Mouse (Mus musculus): ENCODE measurements at regions not wholly inside any gene's neighbourhood (a gene's known extent, or its start where the extent isn't known, plus 50 kb on each side); places are given as distances from the start of the nearest gene placed in this dataset.

DNA sequence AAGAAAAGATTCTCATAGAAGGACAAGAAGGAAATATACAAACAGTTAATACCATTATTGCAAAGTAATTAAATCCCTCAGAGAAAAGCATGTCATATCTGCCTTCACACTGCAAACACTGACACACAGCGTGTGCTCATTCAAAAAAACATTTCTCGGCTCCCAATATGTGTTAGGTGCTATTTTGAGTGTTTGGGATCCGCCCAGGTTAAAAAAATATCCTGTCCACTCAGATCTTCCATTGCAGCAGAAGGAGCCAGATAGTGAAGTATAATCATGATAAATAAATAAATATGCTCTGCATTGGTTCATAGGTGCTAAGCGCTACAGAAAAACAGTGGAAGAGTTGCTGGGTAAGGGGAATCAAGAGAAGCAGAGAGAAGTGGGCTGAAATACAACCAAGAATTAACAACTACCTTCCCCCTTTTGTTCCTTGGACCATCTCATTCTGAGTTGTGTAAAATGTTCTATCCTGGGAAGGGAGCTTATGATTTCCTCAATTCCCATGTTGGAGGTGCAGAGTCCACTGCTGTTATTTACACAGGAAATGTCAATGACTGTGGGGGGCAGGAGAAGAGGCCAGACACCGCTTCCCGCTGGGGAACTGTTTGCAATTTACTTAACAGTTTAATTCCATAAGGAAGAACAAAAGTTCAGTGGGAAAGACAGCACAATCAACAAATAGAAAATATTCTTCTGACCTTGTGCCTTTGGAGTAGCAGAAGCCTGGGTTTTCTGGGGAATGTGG lies 139.9 kb downstream of the Tle1 start:
- ATAC-seq (replicated peaks in 1 of 2; ENCODE audit: insufficient read depth in 1 of 2, low FRiP score in 2 of 2, low TSS enrichment in 1 of 2, low read depth in 1 of 2, poor library complexity in 2 of 2, severe bottlenecking in 2 of 2) = no peak

DNA sequence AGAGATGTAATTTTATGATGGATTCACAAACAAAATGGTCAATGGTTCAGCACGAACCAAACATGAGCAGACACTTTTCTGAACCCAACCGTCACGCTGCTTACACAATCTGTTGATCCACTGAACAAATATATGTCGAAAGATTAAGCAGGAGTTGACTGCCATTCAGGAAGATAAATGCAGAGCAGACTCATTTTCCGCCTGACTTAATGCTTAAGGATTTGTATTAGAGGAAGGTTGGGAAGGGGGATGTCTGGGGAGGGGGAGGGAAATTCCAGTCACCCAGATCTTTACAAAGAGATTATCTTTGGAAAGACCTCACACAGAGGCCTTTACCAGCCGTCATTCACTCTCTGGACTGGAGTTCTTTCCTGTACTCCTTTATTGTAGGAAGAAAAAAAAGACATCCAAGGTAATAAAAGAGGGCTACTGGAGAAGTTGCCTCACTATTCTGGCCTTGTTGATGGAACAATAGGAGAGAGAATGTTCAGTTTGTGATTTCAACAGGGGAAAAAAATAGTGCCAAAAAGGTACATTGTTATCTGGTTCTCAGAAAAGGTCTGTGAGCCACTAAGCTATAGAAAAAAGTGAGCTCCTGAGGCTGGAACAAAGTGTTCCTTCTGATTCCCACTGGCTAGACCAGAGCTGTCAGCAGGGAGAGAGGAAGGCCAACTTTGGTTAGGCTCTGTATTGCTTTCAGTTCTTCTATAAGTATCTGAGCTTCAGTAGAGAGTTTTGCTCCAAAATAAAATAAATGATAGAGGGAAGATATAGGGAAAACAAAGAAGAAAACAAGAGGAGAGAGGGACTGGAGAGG lies 150.9 kb downstream of the Tle1 start:
- no peak for ATAC-seq (replicated peaks in 1 of 2; ENCODE audit: insufficient read depth in 1 of 2, low FRiP score in 2 of 2, low TSS enrichment in 1 of 2, low read depth in 1 of 2, poor library complexity in 2 of 2, severe bottlenecking in 2 of 2)

DNA sequence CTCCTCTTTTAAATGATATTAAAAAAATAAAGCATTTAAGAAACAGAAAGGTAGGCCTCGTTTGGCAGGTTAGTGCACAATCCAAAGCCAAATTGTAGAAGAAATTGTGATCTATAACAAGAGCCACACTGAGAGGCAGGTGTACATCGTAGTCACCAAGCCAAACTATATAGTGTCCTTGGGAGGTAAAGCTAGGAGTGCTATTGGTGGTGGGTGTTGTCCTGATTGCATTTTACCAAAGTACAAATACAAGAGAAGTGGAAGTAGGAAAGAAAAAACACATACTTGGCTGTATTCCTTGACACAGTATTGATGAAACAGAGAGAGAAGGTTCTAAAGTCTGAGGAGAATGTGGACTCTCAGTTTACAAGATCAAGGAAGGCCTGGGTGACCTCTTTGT lies 178.6 kb downstream of the Tle1 start:
- no peak for ATAC-seq (replicated peaks in 1 of 2; ENCODE audit: insufficient read depth in 1 of 2, low FRiP score in 2 of 2, low TSS enrichment in 1 of 2, low read depth in 1 of 2, poor library complexity in 2 of 2, severe bottlenecking in 2 of 2)

DNA sequence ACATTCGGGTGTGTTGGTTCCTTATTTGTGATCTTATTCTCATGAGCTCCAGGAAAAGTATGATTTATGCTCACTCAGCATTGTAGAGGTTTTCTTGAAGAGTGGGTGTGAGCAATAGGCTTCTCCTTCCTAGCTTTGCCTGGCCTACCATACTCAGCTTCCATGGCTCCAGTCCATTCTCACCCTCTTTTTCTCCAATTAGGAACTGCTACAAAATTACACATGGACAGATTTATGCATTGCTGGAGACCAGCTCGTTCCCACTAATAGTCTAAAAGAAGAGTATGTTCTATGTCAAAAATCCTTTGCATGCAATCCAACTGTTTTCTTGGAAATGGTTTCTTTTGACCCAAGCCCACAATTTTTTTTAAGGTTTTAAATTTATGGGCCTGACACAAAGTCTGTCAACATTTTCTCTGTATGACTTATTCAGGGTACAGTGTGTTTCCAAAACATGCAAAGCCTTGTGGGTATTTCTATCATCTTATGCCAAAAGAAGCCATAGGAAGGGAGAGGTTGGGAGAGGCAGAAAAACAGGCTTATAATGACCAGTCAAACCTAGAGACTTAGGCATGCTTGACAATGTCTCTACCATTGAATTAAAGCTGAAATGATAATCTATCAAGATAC lies 186.4 kb downstream of the Tle1 start:
- peak in 1 of 2 experiments; percentile 29; a peak in 1 of 4 replicates for ATAC-seq (replicated peaks in 1 of 2; ENCODE audit: insufficient read depth in 1 of 2, low FRiP score in 2 of 2, low TSS enrichment in 1 of 2, low read depth in 1 of 2, poor library complexity in 2 of 2, severe bottlenecking in 2 of 2)

DNA sequence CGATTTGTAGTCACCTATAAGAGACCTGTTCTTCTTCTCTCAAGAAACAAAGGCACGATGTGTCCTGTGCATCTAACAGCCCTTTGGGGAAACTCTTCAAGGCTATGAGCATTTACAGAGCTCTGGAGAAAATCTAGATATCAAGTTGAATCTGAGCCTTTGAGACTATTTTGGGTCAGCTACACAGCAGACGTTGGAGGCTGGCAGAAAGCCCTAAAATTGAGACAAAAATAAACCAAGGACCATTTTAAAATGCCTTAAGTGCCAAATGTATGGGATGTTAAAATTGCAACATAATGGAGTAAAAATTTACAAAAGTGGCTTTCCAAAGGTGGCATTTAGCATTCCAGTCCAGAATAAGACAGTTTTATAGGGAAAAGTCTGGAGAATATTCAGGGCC lies 187.1 kb downstream of the Tle1 start:
- ATAC-seq (replicated peaks in 1 of 2; ENCODE audit: insufficient read depth in 1 of 2, low FRiP score in 2 of 2, low TSS enrichment in 1 of 2, low read depth in 1 of 2, poor library complexity in 2 of 2, severe bottlenecking in 2 of 2) = no peak

GRCm38 (mm10) chr4:72010316-72010715 lies 190.4 kb downstream of the Tle1 start:
- no peak for ATAC-seq (replicated peaks in 1 of 2; ENCODE audit: insufficient read depth in 1 of 2, low FRiP score in 2 of 2, low TSS enrichment in 1 of 2, low read depth in 1 of 2, poor library complexity in 2 of 2, severe bottlenecking in 2 of 2)

- no peak for ATAC-seq (replicated peaks in 1 of 2; ENCODE audit: insufficient read depth in 1 of 2, low FRiP score in 2 of 2, low TSS enrichment in 1 of 2, low read depth in 1 of 2, poor library complexity in 2 of 2, severe bottlenecking in 2 of 2)
Observed at GRCm38 (mm10) chr4:72005926-72006325, 194.8 kb downstream of the Tle1 start.

DNA sequence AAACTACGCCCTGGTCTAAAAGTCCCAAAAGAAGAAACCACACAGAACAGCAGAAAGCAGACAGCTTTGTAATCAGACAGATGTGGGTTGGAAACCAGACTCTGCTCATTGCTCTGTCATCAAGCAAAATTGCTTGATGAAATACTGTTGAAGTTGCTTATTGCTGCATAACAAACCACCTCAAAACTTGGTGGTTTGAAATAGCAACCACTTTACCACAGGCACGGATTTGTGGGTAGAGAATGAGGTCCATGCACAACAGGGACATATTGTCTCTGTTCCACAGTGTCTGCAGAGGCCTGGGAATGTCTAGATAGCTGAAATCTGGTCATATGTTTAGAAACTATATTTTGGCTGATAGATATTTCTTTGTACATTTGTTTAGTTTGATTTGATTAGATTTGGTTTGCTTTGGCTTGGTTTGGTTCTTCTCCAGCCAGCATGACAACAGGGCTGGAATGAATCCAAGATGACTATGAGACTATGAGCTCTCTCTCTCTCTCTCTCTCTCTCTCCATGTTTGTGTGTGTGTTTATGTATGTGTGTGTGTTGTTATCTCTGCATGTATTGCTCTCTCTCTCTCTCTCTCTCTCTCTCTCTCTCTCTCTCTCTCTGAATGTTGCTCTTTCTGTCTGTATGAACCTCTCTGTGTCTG lies 199.4 kb downstream of the Tle1 start:
- ATAC-seq (replicated peaks in 1 of 2; ENCODE audit: insufficient read depth in 1 of 2, low FRiP score in 2 of 2, low TSS enrichment in 1 of 2, low read depth in 1 of 2, poor library complexity in 2 of 2, severe bottlenecking in 2 of 2) = no peak

- no peak for ATAC-seq (replicated peaks in 1 of 2; ENCODE audit: insufficient read depth in 1 of 2, low FRiP score in 2 of 2, low TSS enrichment in 1 of 2, low read depth in 1 of 2, poor library complexity in 2 of 2, severe bottlenecking in 2 of 2)
Observed at GRCm38 (mm10) chr4:71968701-71969100, 210.9 kb upstream of the Gm11232 start.

DNA sequence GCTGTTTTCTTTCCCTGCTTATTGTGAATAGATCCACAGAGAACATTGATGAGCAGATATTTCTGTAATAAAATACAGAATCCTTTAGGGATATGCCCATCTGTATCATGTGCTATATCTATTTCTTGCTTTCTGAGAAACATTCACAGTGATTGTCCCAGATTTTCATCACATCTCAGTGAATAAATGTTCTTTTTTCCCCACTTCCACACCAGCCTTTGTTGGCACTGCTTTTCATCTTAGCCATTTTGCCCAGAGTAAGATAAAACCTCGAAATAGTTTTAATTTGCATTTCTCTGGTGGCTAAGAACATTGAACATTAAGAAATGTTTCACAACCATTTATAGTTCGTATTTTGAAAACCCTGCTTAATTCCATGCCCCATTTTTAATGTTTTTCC lies 195.7 kb upstream of the Gm11232 start:
- ATAC-seq (replicated peaks in 1 of 2; ENCODE audit: insufficient read depth in 1 of 2, low FRiP score in 2 of 2, low TSS enrichment in 1 of 2, low read depth in 1 of 2, poor library complexity in 2 of 2, severe bottlenecking in 2 of 2) = no peak

GRCm38 (mm10) chr4:71933240-71933986 lies 175.6 kb upstream of the Gm11232 start:
- no peak for ATAC-seq (replicated peaks in 1 of 2; ENCODE audit: insufficient read depth in 1 of 2, low FRiP score in 2 of 2, low TSS enrichment in 1 of 2, low read depth in 1 of 2, poor library complexity in 2 of 2, severe bottlenecking in 2 of 2)

- no peak for ATAC-seq (replicated peaks in 1 of 2; ENCODE audit: insufficient read depth in 1 of 2, low FRiP score in 2 of 2, low TSS enrichment in 1 of 2, low read depth in 1 of 2, poor library complexity in 2 of 2, severe bottlenecking in 2 of 2)
Observed at GRCm38 (mm10) chr4:71932818-71933217, 175.1 kb upstream of the Gm11232 start.

- no peak for ATAC-seq (replicated peaks in 1 of 2; ENCODE audit: insufficient read depth in 1 of 2, low FRiP score in 2 of 2, low TSS enrichment in 1 of 2, low read depth in 1 of 2, poor library complexity in 2 of 2, severe bottlenecking in 2 of 2)
Observed at GRCm38 (mm10) chr4:71911551-71911950, 153.8 kb upstream of the Gm11232 start.

DNA sequence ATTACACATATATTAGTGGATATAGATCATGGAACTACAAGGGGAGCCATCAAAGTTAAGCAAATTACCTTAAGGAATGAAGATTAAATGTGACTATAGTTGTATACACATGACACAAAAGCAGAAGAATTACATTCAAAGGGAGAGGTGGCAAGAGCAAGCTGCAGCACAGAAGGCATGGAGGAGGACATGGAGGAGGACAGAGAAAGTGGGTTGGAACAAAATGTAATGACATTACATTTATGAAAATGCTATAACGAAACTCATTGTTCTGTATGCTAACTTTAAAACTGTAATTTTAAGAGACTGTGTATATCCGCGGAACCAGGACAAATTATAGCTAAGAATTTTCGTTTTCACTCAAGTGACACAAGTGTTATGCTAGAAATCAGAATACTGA lies 117.9 kb upstream of the Gm11232 start:
- ATAC-seq (replicated peaks in 1 of 2; ENCODE audit: insufficient read depth in 1 of 2, low FRiP score in 2 of 2, low TSS enrichment in 1 of 2, low read depth in 1 of 2, poor library complexity in 2 of 2, severe bottlenecking in 2 of 2) = no peak

GRCm38 (mm10) chr4:71866948-71867347 lies 109.2 kb upstream of the Gm11232 start:
- no peak for ATAC-seq (replicated peaks in 1 of 2; ENCODE audit: insufficient read depth in 1 of 2, low FRiP score in 2 of 2, low TSS enrichment in 1 of 2, low read depth in 1 of 2, poor library complexity in 2 of 2, severe bottlenecking in 2 of 2)

- ATAC-seq (replicated peaks in 1 of 2; ENCODE audit: insufficient read depth in 1 of 2, low FRiP score in 2 of 2, low TSS enrichment in 1 of 2, low read depth in 1 of 2, poor library complexity in 2 of 2, severe bottlenecking in 2 of 2) = no peak
Observed at GRCm38 (mm10) chr4:71841833-71842232, 84.1 kb upstream of the Gm11232 start.

- ATAC-seq (replicated peaks in 1 of 2; ENCODE audit: insufficient read depth in 1 of 2, low FRiP score in 2 of 2, low TSS enrichment in 1 of 2, low read depth in 1 of 2, poor library complexity in 2 of 2, severe bottlenecking in 2 of 2) = no peak
Observed at GRCm38 (mm10) chr4:71840774-71841146, 83.0 kb upstream of the Gm11232 start.

Measured in hematopoietic stem cell, adult 5-6 weeks (primary cell).